Mouse (Mus musculus): ENCODE measurements around the gene Sgcd.

DNA sequence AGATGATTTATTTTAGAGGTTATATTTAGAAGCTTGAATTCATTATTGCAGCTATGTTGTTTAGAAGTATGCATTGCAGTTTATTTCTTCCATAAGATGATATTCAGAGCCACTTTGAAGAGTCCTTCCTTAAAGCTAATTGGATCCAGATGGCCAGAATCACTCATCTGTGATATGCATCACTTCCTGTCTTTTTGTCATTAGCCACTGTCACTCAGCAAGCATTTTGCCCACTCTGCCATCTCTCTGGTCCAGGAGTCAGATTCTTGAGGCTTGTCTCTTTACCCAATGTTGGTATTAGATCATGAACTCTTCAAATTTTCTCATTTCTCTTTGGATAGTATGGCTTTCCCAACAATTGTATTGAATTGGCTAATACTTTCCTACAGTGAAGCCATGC is 602.6 kb downstream of the Sgcd start:
- TF ChIP-seq CTCF (IDR thresholded peaks at IDR 0.05; ENCODE audit: control insufficient read depth, insufficient read depth, low read length), result no peak
- no peak for TF ChIP-seq POLR2A (IDR thresholded peaks at IDR 0.05; ENCODE audit: borderline replicate concordance, control insufficient read depth, low read depth, low read length)
